Mouse (Mus musculus) C2C12 (cell line): ENCODE measurements at regions not wholly inside any gene's neighbourhood (a gene's known extent, or its start where the extent isn't known, plus 50 kb on each side); places are given as distances from the start of the nearest gene placed in this dataset.

ENCODE experiments used
- CEBPB ChIP-seq: IDR thresholded peaks from one replicate; pipeline ENCODE4 v1.6.1; 2011; ENCODE audit warnings: low read depth, mild to moderate bottlenecking, control low read depth, moderate library complexity
- CTCF ChIP-seq: IDR thresholded peaks from one replicate; pipeline ENCODE4 v1.5.1; 2011; ENCODE audit not compliant: control insufficient read depth, insufficient read depth, insufficient read length
- FOSL1 ChIP-seq: IDR thresholded peaks from one replicate; pipeline ENCODE4 v1.8.0; 2011; ENCODE audit warnings: mild to moderate bottlenecking, low read length; ENCODE audit not compliant: poor library complexity, insufficient read depth, severe bottlenecking
- MAX ChIP-seq: IDR thresholded peaks from one replicate; pipeline ENCODE4 v1.6.1; 2011; ENCODE audit warnings: mild to moderate bottlenecking, control low read depth
- MYOD1 ChIP-seq: IDR thresholded peaks from one replicate; pipeline ENCODE4 v1.6.1; 2011; ENCODE audit warnings: low read depth; ENCODE audit not compliant: control insufficient read depth, insufficient read length
- MYOG ChIP-seq: IDR thresholded peaks from one replicate; pipeline ENCODE4 v1.6.1; 2011; ENCODE audit not compliant: control insufficient read depth, insufficient read length; ENCODE audit errors: extremely low read depth
- USF1 ChIP-seq: IDR thresholded peaks from one replicate; pipeline ENCODE4 v1.6.1; 2011; ENCODE audit warnings: low read depth, mild to moderate bottlenecking, control low read depth, moderate library complexity

GRCm38 (mm10) chr13:31109231-31109630 lies 135.2 kb downstream of the Gm5447 start:
- TF ChIP-seq MYOD1 (no peak), CTCF (no peak), MYOG (no peak), CEBPB (no peak), MAX (no peak), USF1 (no peak), FOSL1 (no peak)
